Mouse (Mus musculus) hindbrain, embryonic 11.5 days (tissue): ENCODE results near the gene Alg12. TPM values are rescaled to one million over a fixed set of nuclear protein-coding genes. Genes with fewer than 3 reads are reported as not detected.

Source experiments
- ATAC-seq: fragments of 200-750 bp; cut with Nextera tagmentation; 2 replicates; pipeline ENCODE4 v1.8.0; 2017; ENCODE audit warnings: mild to moderate bottlenecking, moderate TSS enrichment, moderate library complexity; ENCODE audit not compliant: low FRiP score
- DNase-seq: peaks from one replicate; pipeline ENCODE4 v3.0.0-alpha.2; 2015; ENCODE audit warnings: low spot score
- H3K27ac ChIP-seq: fragments of 300-500 bp; sonication (generic); 2 replicates; pipeline ENCODE4 v1.5.1; 2014; ENCODE audit warnings: mild to moderate bottlenecking, low read depth, low read length
- H3K27me3 ChIP-seq: fragments of 300-500 bp; sonication (generic); 2 replicates; pipeline ENCODE4 v1.6.1; 2014; ENCODE audit warnings: mild to moderate bottlenecking, low read length, moderate library complexity, mixed read lengths; ENCODE audit not compliant: control insufficient read depth, insufficient read depth
- H3K36me3 ChIP-seq: fragments of 300-500 bp; sonication (generic); 2 replicates; pipeline ENCODE4 v1.6.1; 2014; ENCODE audit warnings: mild to moderate bottlenecking, low read length, moderate library complexity, mixed read lengths; ENCODE audit not compliant: control insufficient read depth, insufficient read depth
- H3K4me1 ChIP-seq: fragments of 300-500 bp; sonication (generic); replicated peaks from 2 replicates; pipeline ENCODE4 v1.6.1; 2014; ENCODE audit warnings: low read length, mixed read lengths; ENCODE audit not compliant: control insufficient read depth, insufficient read depth
- H3K4me2 ChIP-seq: fragments of 300-500 bp; sonication (generic); replicated peaks from 2 replicates; pipeline ENCODE4 v1.6.1; 2014; ENCODE audit warnings: mild to moderate bottlenecking, low read depth, low read length
- H3K4me3 ChIP-seq: fragments of 300-500 bp; sonication (generic); 2 replicates; pipeline ENCODE4 v1.5.1; 2014; ENCODE audit warnings: low read depth, low read length
- H3K9ac ChIP-seq: fragments of 300-500 bp; sonication (generic); 2 replicates; pipeline ENCODE4 v1.6.1; 2014; ENCODE audit warnings: low read depth, low read length
- H3K9me3 ChIP-seq: fragments of 300-500 bp; sonication (generic); 2 replicates; pipeline ENCODE4 v1.6.1; 2016; ENCODE audit warnings: low read length; ENCODE audit not compliant: control insufficient read depth
- WGBS: fragments of 180-500 bp; shearing (Covaris S2); extraction: QIAGEN DNeasy Blood & Tissue Kit; methylation state at CpG from one replicate; pipeline ENCODE4 v1.1.7; 2014; 5-methylcytosine and 5-hydroxymethylcytosine counted together
- polyA plus RNA-seq: library from polyadenylated mRNA; unstranded; fragments of >200 nt; fragmentation: Nextera tagmentation; extraction: Ambion mirVana; gene quantifications from 2 replicates; pipeline ENCODE4 v1.2.1, GENCODE M21; 2014

Gene Alg12
- polyA plus RNA-seq, 1 experiment from 2014 or later, result 10.6 TPM

DNA sequence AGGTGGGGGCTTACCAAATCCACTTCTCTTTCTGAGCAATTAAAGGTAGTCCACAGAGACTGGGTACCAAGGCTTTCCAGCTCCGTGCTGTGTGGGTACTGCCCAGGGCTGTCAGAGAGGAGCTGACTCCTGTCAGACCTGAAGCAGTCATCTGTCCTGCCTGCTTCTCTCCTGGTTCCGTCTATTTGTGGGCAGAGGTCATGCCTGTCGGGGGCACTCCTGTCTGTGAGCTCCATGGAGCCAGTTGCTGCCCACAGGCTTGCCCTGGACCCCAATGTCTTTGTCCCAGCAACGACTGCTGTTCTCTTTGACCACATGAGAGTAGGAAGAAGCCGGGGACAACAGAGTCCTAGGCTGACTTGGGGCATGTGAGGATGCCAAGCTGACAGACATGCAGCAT lies 37.5 kb upstream of the Alg12 start:
- 78% methylated on average over 5 of the region's 5 CpGs for WGBS
- H3K27ac ChIP-seq, result no peak overlapping the region
- H3K4me1 ChIP-seq, result no peaks in the 10 kb centered on the region

DNA sequence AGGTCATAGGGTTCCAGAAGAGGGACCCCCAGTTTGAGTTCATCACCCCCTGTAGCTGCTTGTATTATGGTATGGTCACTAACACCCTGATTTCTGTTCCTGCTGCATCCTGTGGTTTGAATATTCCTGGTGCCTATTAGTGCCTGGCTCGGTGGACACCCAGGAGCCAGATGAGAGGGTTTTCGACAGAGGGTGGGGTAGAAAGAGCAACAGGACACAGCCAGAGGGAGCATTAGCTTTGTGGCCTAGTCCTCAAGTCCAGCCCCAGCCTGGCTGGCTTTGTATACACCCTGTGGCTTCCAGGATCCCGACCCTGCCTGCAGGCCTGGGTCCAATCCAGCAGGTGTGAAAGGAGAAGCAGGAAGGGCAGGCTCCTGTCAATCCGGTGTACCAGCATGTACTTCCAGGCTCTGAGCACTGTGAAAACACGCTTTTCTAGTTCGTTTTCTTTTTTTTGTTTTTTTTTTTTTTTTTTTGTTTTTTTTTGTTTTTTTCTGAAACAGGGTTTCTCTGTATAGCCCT lies 36.8 kb upstream of the Alg12 start:
- Histone ChIP-seq H3K9ac (no peak overlapping the region), H3K27me3 (no peaks in the 10 kb centered on the region), H3K9me3 (no peaks in the 10 kb centered on the region), H3K4me2 (no peak overlapping the region), H3K27ac (no peak overlapping the region), H3K36me3 (no peaks in the 10 kb centered on the region), H3K4me1 (no peaks in the 10 kb centered on the region), H3K4me3 (no peak overlapping the region)
- 79% methylated on average over 6 of the region's 6 CpGs for WGBS
- DNase-seq, result no peak
- no peak for ATAC-seq

More for the DNA sequence above, 37.5 kb upstream of the Alg12 start:
- Histone ChIP-seq H3K9ac (no peak overlapping the region), H3K27me3 (no peaks in the 10 kb centered on the region), H3K9me3 (no peaks in the 10 kb centered on the region), H3K4me3 (no peak overlapping the region), H3K4me2 (no peak overlapping the region), H3K36me3 (no peaks in the 10 kb centered on the region)
- DNase-seq, result no peak
- no peak for ATAC-seq

- Histone ChIP-seq H3K9me3 (no peaks in the 10 kb centered on the region), H3K4me3 (no peak overlapping the region), H3K36me3 (no peaks in the 10 kb centered on the region), H3K9ac (no peak overlapping the region), H3K27ac (no peak overlapping the region), H3K27me3 (no peaks in the 10 kb centered on the region), H3K4me1 (no peaks in the 10 kb centered on the region), H3K4me2 (no peak overlapping the region)
- DNase-seq (no peak), ATAC-seq (no peak)
- 78% methylated on average over 15 of the region's 15 CpGs for WGBS
Measured at GRCm38 (mm10) chr15:88854969-88855830, 36.1 kb upstream of the Alg12 start.

- Histone ChIP-seq H3K9ac (no peak overlapping the region), H3K9me3 (no peaks in the 10 kb centered on the region), H3K4me3 (no peak overlapping the region), H3K36me3 (no peaks in the 10 kb centered on the region), H3K27me3 (no peaks in the 10 kb centered on the region), H3K27ac (0 out of 2 replicates have a peak overlapping the region, but pooled peaks have one; percentile 24), H3K4me2 (no peak overlapping the region), H3K4me1 (no peaks in the 10 kb centered on the region)
- DNase-seq, result no peak
- ATAC-seq, result no peak
- WGBS, result 71% methylated on average over 6 of the region's 6 CpGs
Measured at GRCm38 (mm10) chr15:88854119-88854968, 35.2 kb upstream of the Alg12 start.

GRCm38 (mm10) chr15:88853106-88853505 lies 34.0 kb upstream of the Alg12 start:
- H3K4me2 ChIP-seq, result no peak overlapping the region
- H3K9ac ChIP-seq, result no peak overlapping the region
- ATAC-seq (no peak), DNase-seq (no peak)
- no peaks in the 10 kb centered on the region for H3K9me3 ChIP-seq
- no peaks in the 10 kb centered on the region for H3K27me3 ChIP-seq
- H3K4me3 ChIP-seq, result no peak overlapping the region
- WGBS, result 86% methylated on average over 9 of the region's 9 CpGs
- H3K4me1 ChIP-seq, result no peaks in the 10 kb centered on the region
- H3K27ac ChIP-seq, result no peak overlapping the region
- H3K36me3 ChIP-seq, result no peaks in the 10 kb centered on the region

- no peaks in the 10 kb centered on the region for H3K27me3 ChIP-seq
- H3K36me3 ChIP-seq, result no peaks in the 10 kb centered on the region
- ATAC-seq (no peak), DNase-seq (no peak)
- H3K4me1 ChIP-seq, result no peaks in the 10 kb centered on the region
- H3K9me3 ChIP-seq, result no peaks in the 10 kb centered on the region
- H3K4me2 ChIP-seq, result no peak overlapping the region
- no peak overlapping the region for H3K4me3 ChIP-seq
- WGBS, result 90% methylated on average over 10 of the region's 10 CpGs
- H3K27ac ChIP-seq, result no peak overlapping the region
- H3K9ac ChIP-seq, result no peak overlapping the region
Measured at GRCm38 (mm10) chr15:88851507-88852149, 32.5 kb upstream of the Alg12 start.

DNA sequence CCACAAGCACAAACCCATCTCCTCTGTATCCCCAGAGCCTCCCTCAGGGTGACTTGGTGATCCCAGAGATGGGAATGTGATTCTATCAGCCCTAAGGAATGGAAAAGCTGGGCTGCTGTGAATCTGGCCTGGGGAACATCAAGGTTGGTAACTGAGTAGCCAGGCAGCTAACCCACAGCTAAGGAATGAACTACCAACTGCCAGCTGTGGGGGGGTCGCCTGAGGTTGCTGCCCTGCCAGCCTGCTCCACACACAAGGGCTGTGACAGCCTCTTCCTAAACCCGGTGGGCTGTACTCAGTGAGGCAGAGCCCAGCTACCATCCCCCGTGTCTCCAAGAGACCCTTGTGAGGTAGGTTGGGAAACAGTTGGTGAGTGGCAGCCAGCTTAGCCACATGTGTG lies 32.0 kb upstream of the Alg12 start:
- no peaks in the 10 kb centered on the region for H3K9me3 ChIP-seq
- H3K36me3 ChIP-seq, result no peaks in the 10 kb centered on the region
- no peak overlapping the region for H3K4me3 ChIP-seq
- no peak overlapping the region for H3K9ac ChIP-seq
- no peak overlapping the region for H3K27ac ChIP-seq
- ATAC-seq, result no peak
- no peaks in the 10 kb centered on the region for H3K27me3 ChIP-seq
- H3K4me1 ChIP-seq, result no peaks in the 10 kb centered on the region
- DNase-seq, result no peak
- WGBS, result 60% methylated on average over 3 of the region's 3 CpGs
- no peak overlapping the region for H3K4me2 ChIP-seq

DNA sequence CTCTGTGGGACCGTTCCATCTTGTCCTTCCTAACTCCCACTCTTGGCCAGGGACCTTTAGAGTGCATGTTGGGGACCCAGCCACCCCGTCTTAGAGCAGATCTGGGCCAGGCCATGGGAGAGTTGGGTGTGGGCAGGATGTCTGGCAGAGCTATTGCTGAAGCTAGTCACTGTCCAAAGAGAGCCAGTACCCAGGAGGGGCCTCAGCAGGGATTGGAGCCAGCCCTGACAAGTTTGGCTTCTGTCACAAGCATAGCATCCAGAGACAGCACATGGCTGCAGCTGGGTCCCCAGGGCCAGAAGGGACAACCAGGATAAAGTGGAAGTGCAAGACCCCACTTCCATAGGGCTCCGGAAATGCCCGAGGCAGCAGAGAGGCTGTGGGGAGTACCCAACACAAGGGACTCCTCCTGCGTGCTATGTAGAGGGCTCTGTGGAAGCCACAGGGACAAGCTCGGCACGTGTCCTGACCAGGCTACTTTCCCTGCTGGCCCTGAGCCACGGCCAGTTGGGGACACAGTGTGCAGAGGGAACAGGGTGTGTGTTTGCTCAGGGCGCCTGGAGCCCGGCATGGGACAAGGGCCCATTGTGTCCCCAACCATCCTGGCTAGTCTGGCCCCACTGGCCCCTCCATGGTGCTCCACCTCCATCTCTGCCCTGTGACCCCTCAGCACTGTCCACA lies 31.2 kb upstream of the Alg12 start:
- Histone ChIP-seq H3K9me3 (no peaks in the 10 kb centered on the region), H3K4me3 (no peak overlapping the region), H3K27me3 (no peaks in the 10 kb centered on the region), H3K36me3 (no peaks in the 10 kb centered on the region), H3K27ac (no peak overlapping the region), H3K9ac (no peak overlapping the region), H3K4me2 (no peak overlapping the region), H3K4me1 (no peaks in the 10 kb centered on the region)
- 60% methylated on average over 10 of the region's 10 CpGs for WGBS
- ATAC-seq (no peak), DNase-seq (no peak)
